Mouse (Mus musculus): ENCODE measurements around the gene Tm9sf4. TPM values are rescaled to one million over a fixed set of nuclear protein-coding genes. Genes with fewer than 3 reads are reported as not detected.

The Tm9sf4 gene
- polyA plus RNA-seq, 1 experiment from 2014 or later, result 77.9 TPM

DNA sequence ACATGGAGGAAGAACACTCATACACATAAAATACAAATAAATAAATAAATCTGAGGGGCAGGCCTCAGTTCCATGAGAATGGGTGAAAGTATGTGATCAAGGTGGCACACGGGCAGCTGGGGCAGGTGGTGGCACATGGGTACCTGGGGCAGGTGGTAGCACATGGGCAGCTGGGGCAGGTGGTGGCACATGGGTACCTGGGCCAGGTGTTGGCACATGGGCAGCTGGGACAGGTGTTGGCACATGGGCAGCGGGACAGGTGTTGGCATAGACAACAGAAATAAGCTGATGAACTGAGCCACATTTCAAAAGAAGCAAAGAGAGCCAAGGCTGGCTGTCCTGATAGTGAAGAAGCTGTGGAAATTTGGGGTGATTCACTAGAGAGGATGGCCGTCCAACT, 11.4 kb upstream of the Tm9sf4 start:
- DNase-seq (ENCODE audit: low spot score) (no peak), ATAC-seq (ENCODE audit: low FRiP score) (no peak)
- H3K36me3 ChIP-seq (ENCODE audit: control insufficient read depth, insufficient read depth, low read length), result no peaks in the 10 kb centered on the region
- no peak overlapping the region for H3K27ac ChIP-seq (ENCODE audit: low read depth, low read length)
- no peaks in the 10 kb centered on the region for H3K4me1 ChIP-seq (replicated peaks; ENCODE audit: control insufficient read depth, insufficient read depth, low read length)
- H3K4me2 ChIP-seq (replicated peaks; ENCODE audit: low read depth, low read length), result no peak overlapping the region
- H3K9me3 ChIP-seq (ENCODE audit: control insufficient read depth, low read length), result no peaks in the 10 kb centered on the region
- WGBS, result 80% methylated on average over 3 of the region's 3 CpGs
- H3K9ac ChIP-seq (ENCODE audit: low read depth, low read length), result no peak overlapping the region
- H3K4me3 ChIP-seq (ENCODE audit: low read depth, low read length), result no peak overlapping the region
- no peaks in the 10 kb centered on the region for H3K27me3 ChIP-seq (ENCODE audit: control insufficient read depth, insufficient read depth, low read length)

DNA sequence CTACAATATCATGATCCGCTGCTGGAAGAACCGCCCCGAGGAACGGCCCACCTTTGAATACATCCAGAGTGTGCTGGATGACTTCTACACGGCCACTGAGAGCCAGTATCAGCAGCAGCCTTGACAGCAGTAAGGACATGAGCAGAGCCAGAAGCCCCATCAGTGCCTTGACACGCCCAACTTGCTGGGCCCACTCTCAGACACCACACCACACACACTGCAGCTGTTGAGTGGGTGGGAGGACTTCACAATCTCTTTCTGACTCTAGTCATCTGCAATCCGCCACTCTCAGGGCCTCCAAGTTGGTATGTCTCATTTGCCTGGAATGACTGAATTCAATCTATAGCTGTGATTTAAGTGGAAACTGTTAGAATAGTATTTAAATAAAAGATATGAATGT, 10.1 kb upstream of the Tm9sf4 start:
- Histone ChIP-seq H3K4me1 (replicated peaks; ENCODE audit: control insufficient read depth, insufficient read depth, low read length) (no peaks in the 10 kb centered on the region), H3K36me3 (ENCODE audit: control insufficient read depth, insufficient read depth, low read length) (no peaks in the 10 kb centered on the region), H3K9ac (ENCODE audit: low read depth, low read length) (no peak overlapping the region), H3K27me3 (ENCODE audit: control insufficient read depth, insufficient read depth, low read length) (no peaks in the 10 kb centered on the region), H3K9me3 (ENCODE audit: control insufficient read depth, low read length) (no peaks in the 10 kb centered on the region), H3K4me2 (replicated peaks; ENCODE audit: low read depth, low read length) (no peak overlapping the region), H3K27ac (ENCODE audit: low read depth, low read length) (no peak overlapping the region), H3K4me3 (ENCODE audit: low read depth, low read length) (no peak overlapping the region)
- DNase-seq (ENCODE audit: low spot score) (no peak), ATAC-seq (ENCODE audit: low FRiP score) (no peak)
- WGBS, result 78% methylated on average over 7 of the region's 7 CpGs

DNA sequence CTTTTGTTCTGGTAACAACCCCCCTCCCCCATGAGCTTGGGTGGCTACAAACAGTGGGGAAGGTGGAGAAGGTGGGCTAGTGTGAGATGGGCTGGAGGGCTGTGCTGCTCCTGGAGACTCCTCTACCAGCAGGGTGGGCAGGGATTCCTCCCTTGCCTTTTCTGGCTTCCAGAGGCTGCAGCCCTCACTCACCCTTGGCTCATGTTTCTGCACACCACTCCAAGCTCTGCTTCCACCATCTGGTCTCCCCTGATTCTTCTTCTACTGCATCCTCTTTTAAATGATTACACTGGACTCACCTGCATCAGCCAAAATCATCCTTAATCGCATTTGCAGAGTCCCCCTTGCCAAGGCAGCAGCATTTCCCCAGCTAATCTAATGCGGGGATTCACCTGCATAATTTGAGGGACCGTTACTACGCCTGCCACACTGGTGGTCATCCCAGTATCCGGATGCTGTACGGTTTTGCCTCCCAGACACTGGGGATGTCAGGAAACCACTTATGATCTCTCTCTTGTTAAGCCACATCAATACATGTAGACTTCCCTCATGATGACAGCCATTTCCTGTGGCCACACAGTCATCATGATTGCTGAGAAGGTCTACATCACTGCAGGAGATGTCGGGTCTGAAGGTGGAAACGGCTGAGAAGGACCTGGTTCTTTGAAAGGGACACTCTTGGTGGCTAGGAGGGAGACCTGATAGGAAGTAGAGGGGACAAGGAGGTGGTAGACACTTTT, 9.0 kb upstream of the Tm9sf4 start:
- 83% methylated on average over 8 of the region's 8 CpGs for WGBS
- H3K4me1 ChIP-seq (replicated peaks; ENCODE audit: control insufficient read depth, insufficient read depth, low read length), result no peaks in the 10 kb centered on the region
- no peaks in the 10 kb centered on the region for H3K9me3 ChIP-seq (ENCODE audit: control insufficient read depth, low read length)
- ATAC-seq (ENCODE audit: low FRiP score) (no peak), DNase-seq (ENCODE audit: low spot score) (no peak)
- no peak overlapping the region for H3K9ac ChIP-seq (ENCODE audit: low read depth, low read length)
- no peaks in the 10 kb centered on the region for H3K36me3 ChIP-seq (ENCODE audit: control insufficient read depth, insufficient read depth, low read length)
- no peak overlapping the region for H3K27ac ChIP-seq (ENCODE audit: low read depth, low read length)
- no peaks in the 10 kb centered on the region for H3K27me3 ChIP-seq (ENCODE audit: control insufficient read depth, insufficient read depth, low read length)
- no peak overlapping the region for H3K4me2 ChIP-seq (replicated peaks; ENCODE audit: low read depth, low read length)
- no peak overlapping the region for H3K4me3 ChIP-seq (ENCODE audit: low read depth, low read length)

DNA sequence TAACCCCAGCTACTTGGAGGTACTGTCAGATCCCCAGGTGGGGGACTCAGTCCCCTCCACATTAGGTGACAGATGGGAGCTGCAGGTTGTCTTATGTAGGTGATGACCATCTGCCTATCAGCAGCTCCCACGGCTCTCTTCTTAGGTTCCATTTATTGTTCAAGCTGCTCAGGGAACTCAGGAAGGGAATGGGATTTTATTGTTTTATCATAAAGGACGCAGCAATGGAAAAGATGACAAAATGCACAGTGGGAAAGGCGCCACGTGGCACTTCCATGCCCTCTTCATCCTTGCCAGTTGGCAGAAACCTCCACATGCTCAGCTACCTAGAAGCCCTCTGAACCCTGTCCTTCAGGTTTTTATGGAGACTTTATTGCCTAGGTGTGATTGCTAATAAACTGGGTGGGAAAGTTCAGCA, 8.1 kb upstream of the Tm9sf4 start:
- no peak for ATAC-seq (ENCODE audit: low FRiP score)
- 82% methylated on average over 4 of the region's 4 CpGs for WGBS
- H3K9ac ChIP-seq (ENCODE audit: low read depth, low read length), result no peak overlapping the region

DNA sequence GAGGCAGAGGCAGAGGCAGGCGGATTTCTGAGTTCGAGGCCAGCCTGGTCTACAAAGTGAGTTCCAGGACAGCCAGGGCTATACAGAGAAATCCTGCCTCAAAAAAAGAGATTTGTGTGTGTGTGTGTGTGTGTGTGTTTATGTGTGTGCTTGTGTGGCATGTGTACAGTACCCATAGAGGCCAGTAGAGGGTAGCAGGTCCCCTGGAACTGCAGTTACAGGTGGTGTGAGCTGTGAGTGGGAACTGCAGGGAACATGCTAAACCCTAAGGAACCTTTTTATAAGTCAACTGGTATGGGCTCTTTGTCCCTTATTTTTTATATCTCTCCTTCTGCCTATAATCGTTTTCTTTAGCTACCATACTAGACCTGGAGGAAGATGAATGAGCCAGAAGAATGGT, 3.8 kb upstream of the Tm9sf4 start:
- H3K9ac ChIP-seq (ENCODE audit: low read depth, low read length), result no peak overlapping the region
- no peaks in the 10 kb centered on the region for H3K9me3 ChIP-seq (ENCODE audit: control insufficient read depth, low read length)
- DNase-seq (ENCODE audit: low spot score) (no peak), ATAC-seq (ENCODE audit: low FRiP score) (no peak)
- no peaks in the 10 kb centered on the region for H3K36me3 ChIP-seq (ENCODE audit: control insufficient read depth, insufficient read depth, low read length)
- 62% methylated on average over 1 of the region's 3 CpGs for WGBS
- H3K4me1 ChIP-seq (replicated peaks; ENCODE audit: control insufficient read depth, insufficient read depth, low read length), result 0 out of 2 replicates have a peak, but pooled peaks cover 3% of the 10 kb centered on the region
- H3K4me2 ChIP-seq (replicated peaks; ENCODE audit: low read depth, low read length), result no peak overlapping the region
- no peak overlapping the region for H3K4me3 ChIP-seq (ENCODE audit: low read depth, low read length)
- H3K27ac ChIP-seq (ENCODE audit: low read depth, low read length), result no peak overlapping the region
- no peaks in the 10 kb centered on the region for H3K27me3 ChIP-seq (ENCODE audit: control insufficient read depth, insufficient read depth, low read length)

More for the DNA sequence above, 8.1 kb upstream of the Tm9sf4 start:
- Histone ChIP-seq H3K36me3 (ENCODE audit: control insufficient read depth, insufficient read depth, low read length) (no peaks in the 10 kb centered on the region), H3K4me3 (ENCODE audit: low read depth, low read length) (no peak overlapping the region), H3K27ac (ENCODE audit: low read depth, low read length) (no peak overlapping the region), H3K4me1 (replicated peaks; ENCODE audit: control insufficient read depth, insufficient read depth, low read length) (no peaks in the 10 kb centered on the region), H3K9me3 (ENCODE audit: control insufficient read depth, low read length) (no peaks in the 10 kb centered on the region), H3K4me2 (replicated peaks; ENCODE audit: low read depth, low read length) (no peak overlapping the region), H3K27me3 (ENCODE audit: control insufficient read depth, insufficient read depth, low read length) (no peaks in the 10 kb centered on the region)
- DNase-seq (ENCODE audit: low spot score), result no peak

DNA sequence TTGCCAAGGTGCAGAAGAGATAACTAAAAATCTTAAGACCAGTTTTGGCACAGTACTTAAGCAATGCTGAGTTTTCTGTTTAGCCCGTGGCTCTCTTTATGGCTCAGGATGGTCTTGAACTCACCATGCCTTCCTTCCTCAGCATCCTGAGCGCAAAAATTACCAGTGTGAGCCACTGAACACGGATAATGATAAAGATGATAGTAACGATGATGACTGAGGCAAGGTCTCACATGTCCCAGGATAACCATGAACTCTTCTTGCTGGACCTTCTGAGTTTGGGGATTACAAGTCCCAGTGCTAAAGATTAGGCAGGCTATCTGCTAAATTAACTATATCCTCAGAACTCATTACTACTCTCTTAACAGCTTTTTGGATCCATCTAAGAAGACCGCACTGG, 970 bp upstream of the Tm9sf4 start:
- Histone ChIP-seq H3K27ac (ENCODE audit: low read depth, low read length) (no peak overlapping the region), H3K27me3 (ENCODE audit: control insufficient read depth, insufficient read depth, low read length) (no peaks in the 10 kb centered on the region), H3K4me1 (replicated peaks; ENCODE audit: control insufficient read depth, insufficient read depth, low read length) (0 out of 2 replicates have a peak, but pooled peaks cover 3% of the 10 kb centered on the region), H3K4me2 (replicated peaks; ENCODE audit: low read depth, low read length) (no peak overlapping the region), H3K9ac (ENCODE audit: low read depth, low read length) (no peak overlapping the region), H3K9me3 (ENCODE audit: control insufficient read depth, low read length) (no peaks in the 10 kb centered on the region), H3K36me3 (ENCODE audit: control insufficient read depth, insufficient read depth, low read length) (no peaks in the 10 kb centered on the region), H3K4me3 (ENCODE audit: low read depth, low read length) (no peak overlapping the region)
- DNase-seq (ENCODE audit: low spot score) (no peak), ATAC-seq (ENCODE audit: low FRiP score) (no peak)
- WGBS, result 85% methylated on average over 5 of the region's 5 CpGs

DNA sequence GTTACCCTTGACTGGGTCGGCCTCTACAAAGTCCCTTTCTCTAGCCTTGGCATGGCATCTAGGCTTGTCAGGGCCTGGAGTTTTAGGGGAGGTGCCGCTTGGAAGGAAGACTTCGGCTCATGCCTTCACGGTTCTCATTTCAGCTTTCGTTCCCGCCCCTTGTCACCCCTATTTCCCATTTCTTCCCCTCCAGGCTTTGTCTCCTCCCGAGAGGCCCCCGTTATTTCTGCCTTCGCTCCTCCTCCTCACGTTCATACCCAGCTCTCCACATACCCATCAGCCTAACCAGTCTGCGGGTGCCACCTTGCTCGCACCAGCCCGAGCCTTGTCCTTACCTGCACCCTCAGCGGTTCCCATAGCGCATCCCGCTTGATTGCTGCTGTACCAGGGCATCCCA, 579 bp downstream of the Tm9sf4 start:
- Histone ChIP-seq H3K36me3 (ENCODE audit: control insufficient read depth, insufficient read depth, low read length) (no peaks in the 10 kb centered on the region), H3K9ac (ENCODE audit: low read depth, low read length) (peak overlapping the region; percentile 89), H3K4me1 (replicated peaks; ENCODE audit: control insufficient read depth, insufficient read depth, low read length) (0 out of 2 replicates have a peak, but pooled peaks cover 3% of the 10 kb centered on the region), H3K27me3 (ENCODE audit: control insufficient read depth, insufficient read depth, low read length) (no peaks in the 10 kb centered on the region), H3K9me3 (ENCODE audit: control insufficient read depth, low read length) (no peaks in the 10 kb centered on the region), H3K4me3 (ENCODE audit: low read depth, low read length) (peak overlapping the region; percentile 78), H3K4me2 (replicated peaks; ENCODE audit: low read depth, low read length) (peak overlapping the region; percentile 75), H3K27ac (ENCODE audit: low read depth, low read length) (peak overlapping the region; percentile 88)
- DNase-seq (ENCODE audit: low spot score), result no peak
- 0% methylated on average over 16 of the region's 16 CpGs for whole genome bisulfite sequencing
- peak; percentile 66 for ATAC-seq (ENCODE audit: low FRiP score)

DNA sequence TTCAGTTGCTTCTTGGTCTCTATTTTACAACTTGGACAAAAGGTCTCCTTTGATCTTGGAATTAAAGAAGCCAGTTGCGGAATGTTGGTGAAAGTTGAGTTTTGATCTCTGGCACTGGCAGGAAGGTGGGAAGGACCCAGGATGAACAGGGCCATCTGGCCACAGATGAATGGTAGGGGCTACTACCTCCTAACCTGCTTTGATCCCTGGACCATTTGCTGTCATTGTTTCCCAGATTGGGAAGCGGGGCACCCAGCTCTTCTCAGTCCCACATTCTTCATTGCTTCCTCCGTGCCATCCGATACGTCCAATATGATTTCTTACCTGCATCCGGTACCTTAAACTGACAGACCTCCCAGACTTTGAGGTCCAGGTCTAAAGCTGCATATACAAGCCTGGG, 6.0 kb downstream of the Tm9sf4 start:
- no peak overlapping the region for H3K4me2 ChIP-seq (replicated peaks; ENCODE audit: low read depth, low read length)
- H3K4me1 ChIP-seq (replicated peaks; ENCODE audit: control insufficient read depth, insufficient read depth, low read length), result 0 out of 2 replicates have a peak, but pooled peaks cover 1% of the 10 kb centered on the region
- no peaks in the 10 kb centered on the region for H3K36me3 ChIP-seq (ENCODE audit: control insufficient read depth, insufficient read depth, low read length)
- H3K27me3 ChIP-seq (ENCODE audit: control insufficient read depth, insufficient read depth, low read length), result no peaks in the 10 kb centered on the region
- WGBS, result 58% methylated on average over 6 of the region's 6 CpGs
- no peak for ATAC-seq (ENCODE audit: low FRiP score)
- H3K4me3 ChIP-seq (ENCODE audit: low read depth, low read length), result no peak overlapping the region
- H3K9ac ChIP-seq (ENCODE audit: low read depth, low read length), result no peak overlapping the region
- no peak for DNase-seq (ENCODE audit: low spot score)
- H3K9me3 ChIP-seq (ENCODE audit: control insufficient read depth, low read length), result no peaks in the 10 kb centered on the region
- no peak overlapping the region for H3K27ac ChIP-seq (ENCODE audit: low read depth, low read length)

DNA sequence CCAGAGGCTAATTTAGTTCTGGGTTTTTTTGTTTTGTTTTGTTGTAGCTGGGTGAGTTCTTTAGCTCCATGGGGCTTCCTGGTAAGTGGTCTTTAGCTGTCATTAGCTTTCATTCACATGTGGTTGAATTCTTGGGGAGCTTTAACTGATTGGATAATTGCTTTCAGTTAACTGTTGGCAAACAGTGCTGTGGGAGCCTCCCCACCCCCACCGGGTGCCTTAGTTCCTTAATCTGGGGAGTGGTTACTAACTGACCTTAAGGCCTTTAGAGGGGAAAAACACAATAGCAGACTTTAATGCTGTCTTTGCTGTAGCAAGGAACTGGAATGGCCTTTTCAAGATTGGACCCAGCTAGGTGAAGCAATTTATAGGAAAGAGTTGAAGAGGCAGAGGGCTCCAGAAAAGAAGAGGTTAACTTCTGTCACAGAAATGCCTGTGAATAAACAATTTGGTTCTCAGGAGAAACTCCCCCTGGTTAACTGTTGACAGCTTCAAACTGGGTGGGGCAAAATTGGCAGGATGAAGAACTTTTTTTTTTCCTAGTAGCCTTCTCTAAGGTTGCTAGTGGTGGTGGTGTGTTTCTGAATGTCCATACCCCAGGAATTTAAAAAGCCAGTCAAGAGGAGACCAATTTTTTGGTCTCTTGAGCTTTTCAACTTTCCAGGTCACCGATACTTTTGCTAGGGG, 7.2 kb downstream of the Tm9sf4 start:
- no peak overlapping the region for H3K27ac ChIP-seq (ENCODE audit: low read depth, low read length)
- no peak overlapping the region for H3K4me3 ChIP-seq (ENCODE audit: low read depth, low read length)
- WGBS, result 21% methylated on average over 2 of the region's 2 CpGs
- no peaks in the 10 kb centered on the region for H3K36me3 ChIP-seq (ENCODE audit: control insufficient read depth, insufficient read depth, low read length)
- H3K4me2 ChIP-seq (replicated peaks; ENCODE audit: low read depth, low read length), result no peak overlapping the region
- no peak for DNase-seq (ENCODE audit: low spot score)
- no peak overlapping the region for H3K9ac ChIP-seq (ENCODE audit: low read depth, low read length)
- H3K4me1 ChIP-seq (replicated peaks; ENCODE audit: control insufficient read depth, insufficient read depth, low read length), result no peaks in the 10 kb centered on the region
- ATAC-seq (ENCODE audit: low FRiP score), result no peak
- H3K9me3 ChIP-seq (ENCODE audit: control insufficient read depth, low read length), result no peaks in the 10 kb centered on the region
- no peaks in the 10 kb centered on the region for H3K27me3 ChIP-seq (ENCODE audit: control insufficient read depth, insufficient read depth, low read length)

Data from hindbrain, embryonic 11.5 days (tissue).